Mouse (Mus musculus): ENCODE measurements at regions not wholly inside any gene's neighbourhood (a gene's known extent, or its start where the extent isn't known, plus 50 kb on each side); places are given as distances from the start of the nearest gene placed in this dataset.

DNA sequence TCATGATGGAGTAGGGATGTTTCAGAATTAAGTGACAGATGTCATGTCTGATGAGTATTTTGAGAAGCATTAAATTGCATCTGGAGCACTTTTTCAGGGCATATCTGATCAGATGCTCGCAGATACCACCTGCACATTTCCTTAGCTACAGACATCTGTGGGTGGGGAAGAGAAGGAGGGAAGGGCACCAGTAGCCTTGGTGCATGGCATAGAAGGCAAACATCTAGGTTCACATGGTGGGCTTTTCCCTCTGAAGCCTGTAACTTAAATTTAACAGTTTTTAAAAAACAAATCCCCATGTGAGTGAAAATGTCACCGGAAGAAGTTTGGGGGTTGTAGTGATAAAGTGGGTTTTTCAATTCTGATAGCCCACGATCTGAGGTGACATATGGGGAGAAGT, 267.1 kb upstream of the Ptger4 start:
- TF ChIP-seq CTCF (conservative IDR thresholded peaks at IDR 0.05; ENCODE audit: low read length) (no peak), POU5F1 (IDR thresholded peaks at IDR 0.05; ENCODE audit: borderline replicate concordance, low read length) (no peak)

Measured in E14TG2a.4 (cell line).